Mouse (Mus musculus): Measurements from ENCODE around the gene Arid3b.

- TF ChIP-seq POLR2A (IDR thresholded peaks at IDR 0.05; ENCODE audit: insufficient read depth, low read length) (no peak), CTCF (IDR thresholded peaks at IDR 0.05; ENCODE audit: low read depth, low read length) (no peak), EP300 (IDR thresholded peaks at IDR 0.05; ENCODE audit: insufficient read depth, low read depth, low read length) (peak; percentile 59; the same call in 1 of the 2 replicates)
Observed at GRCm38 (mm10) chr9:57807174-57807651, 29.4 kb downstream of the Arid3b start.

Measured in ES-Bruce4 (cell line).